Mouse (Mus musculus) heart, postnatal 0 days (tissue): Measurements from ENCODE around the gene Sft2d2.

Experiments used
- CTCF ChIP-seq: IDR thresholded peaks from 2 replicates; pipeline ENCODE4 v1.5.1; 2016; ENCODE audit warnings: antibody characterized with exemption, control low read depth, low read depth
- EP300 ChIP-seq: IDR thresholded peaks from 2 replicates; pipeline ENCODE4 v1.6.1; 2016; ENCODE audit warnings: antibody characterized with exemption, low read depth

DNA sequence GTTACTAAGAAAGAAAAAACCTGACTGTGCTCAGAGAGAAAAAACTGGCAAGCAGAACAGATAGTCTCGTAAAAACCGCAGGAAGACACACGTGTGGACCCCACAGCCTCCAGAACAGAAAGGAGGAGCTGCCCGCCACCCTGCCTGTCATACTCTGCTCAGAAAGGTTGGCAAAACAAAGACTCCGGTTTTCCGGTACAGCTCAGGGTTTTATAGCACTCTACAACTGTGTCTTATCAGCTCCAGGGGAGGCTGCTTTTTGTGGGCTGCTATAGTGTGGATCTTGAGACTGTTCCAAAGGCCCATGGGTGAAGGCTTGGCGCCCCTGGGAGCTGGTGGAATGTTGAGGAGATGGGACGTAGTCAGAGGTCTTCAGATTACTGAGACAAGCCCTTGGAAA is 43.0 kb downstream of the Sft2d2 start:
- no peak for TF ChIP-seq CTCF
- no peak for TF ChIP-seq EP300
